Mouse (Mus musculus): ENCODE data around the gene Qrich1. TPM values are rescaled to one million over a fixed set of nuclear protein-coding genes. Genes with fewer than 3 reads are reported as not detected.

The Qrich1 gene
- total RNA-seq (2021): 100 to 1,000 TPM; 108 to 129 TPM
- long read RNA-seq, experiment 1, transcript Qrich1-202 (10 exons, 3,040 nt): major isoform, 7 of 43 reads
- long read RNA-seq, experiment 1, partial matches to known transcripts: 18 of 43 reads
- long read RNA-seq, experiment 1, other reads (novel, unspliced or antisense): 18 of 43 reads
- long read RNA-seq, experiment 2, transcript Qrich1-202 (10 exons, 3,040 nt): major isoform, 8 of 47 reads
- long read RNA-seq, experiment 2, partial matches to known transcripts: 12 of 47 reads
- long read RNA-seq, experiment 2, other reads (novel, unspliced or antisense): 27 of 47 reads

DNA sequence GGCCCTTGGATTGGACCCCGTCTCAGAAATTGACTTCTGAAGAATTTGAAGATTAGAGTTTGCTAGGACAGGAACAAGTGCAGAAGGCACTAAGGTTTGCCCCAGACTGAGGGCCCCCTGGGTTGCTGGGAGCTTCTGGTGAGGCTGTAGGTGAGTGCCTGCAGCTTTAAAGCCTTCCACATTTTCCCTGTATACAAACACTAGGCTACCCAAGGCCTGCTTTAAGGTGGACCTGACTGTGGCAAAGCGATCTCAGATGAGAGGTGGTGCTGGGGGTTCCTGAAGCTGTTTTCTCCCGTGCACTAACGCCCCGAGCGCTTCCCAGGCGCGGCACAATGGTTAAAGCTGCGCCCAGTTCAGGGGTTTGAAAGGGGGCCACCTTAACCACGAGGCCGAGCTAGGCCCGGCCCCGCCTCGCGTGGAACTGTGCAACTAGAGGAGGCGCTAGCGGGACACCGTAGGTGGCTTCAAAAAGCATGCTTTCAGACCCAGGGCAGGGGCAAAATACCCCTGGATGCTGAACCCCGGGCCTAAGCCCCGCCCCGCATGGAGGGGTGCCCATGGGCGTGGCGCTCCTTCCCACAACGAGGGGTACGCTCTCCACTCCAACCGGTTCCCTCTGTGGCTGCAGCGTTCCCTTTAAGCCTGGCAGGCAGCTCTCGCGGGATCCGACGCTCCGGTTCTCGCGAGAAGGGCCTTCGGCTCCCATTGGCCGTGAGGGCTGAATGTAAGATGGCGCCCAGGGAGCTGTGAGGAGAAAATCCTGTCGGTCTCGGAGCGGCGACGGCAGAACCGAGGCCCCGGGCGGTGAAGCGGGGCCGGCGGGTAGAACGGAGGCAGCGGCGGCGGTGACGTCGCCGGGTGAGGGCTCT, at the start of gene Qrich1:
TSS of gene Qrich1 (plus strand) at position 427 of the 872 bp plus-strand sequence.
- DNase-seq: peak; percentile 95

- DNase-seq: no peak
Observed at GRCm38 (mm10) chr9:108469430-108469829, 47.2 kb upstream of the Qrich1 start.

GRCm38 (mm10) chr9:108469845-108470244, 46.8 kb upstream of the Qrich1 start:
- no peak for DNase-seq

GRCm38 (mm10) chr9:108474528-108474927, 42.1 kb upstream of the Qrich1 start:
- DNase-seq: no peak

GRCm38 (mm10) chr9:108478638-108479156, 37.9 kb upstream of the Qrich1 start:
- peak; percentile 88 for DNase-seq

- DNase-seq: peak; percentile 29
Observed at GRCm38 (mm10) chr9:108479241-108479640, 37.4 kb upstream of the Qrich1 start.

DNA sequence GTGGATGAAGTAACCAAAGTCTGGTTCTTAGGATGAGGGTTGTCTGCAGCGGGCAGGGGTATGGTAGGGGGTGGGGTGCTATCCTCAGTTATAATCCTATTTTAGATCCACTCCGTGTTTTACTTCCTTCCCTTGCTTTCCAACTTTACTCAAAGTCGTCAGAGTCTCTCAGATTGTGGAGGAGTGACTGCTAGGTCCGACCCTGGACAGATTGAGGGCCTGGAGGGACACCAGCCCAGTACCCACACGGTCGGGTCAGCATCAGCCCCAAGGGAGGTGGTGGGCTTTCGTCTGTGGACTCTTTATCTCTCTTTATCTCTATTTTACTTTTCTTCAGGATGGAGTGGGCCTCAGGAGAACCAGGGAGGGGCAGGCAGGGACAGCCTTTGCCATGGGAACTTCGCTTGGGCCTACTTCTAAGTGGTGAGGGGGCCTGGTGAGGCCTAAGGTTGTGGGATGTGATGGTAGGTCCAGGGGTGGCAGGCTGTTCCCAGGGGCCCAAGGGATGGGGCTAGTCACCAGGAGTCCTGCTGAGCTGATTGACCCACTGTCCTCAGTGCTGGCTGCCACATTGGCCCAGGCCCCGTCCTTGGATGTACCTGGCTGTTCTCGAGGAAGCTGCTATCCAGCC, 36.8 kb upstream of the Qrich1 start, which contains the start of gene Lamb2:
TSS of gene Lamb2 (plus strand) at position 16 of the 631 bp plus-strand sequence.
- DNase-seq: peak; percentile 57

DNA sequence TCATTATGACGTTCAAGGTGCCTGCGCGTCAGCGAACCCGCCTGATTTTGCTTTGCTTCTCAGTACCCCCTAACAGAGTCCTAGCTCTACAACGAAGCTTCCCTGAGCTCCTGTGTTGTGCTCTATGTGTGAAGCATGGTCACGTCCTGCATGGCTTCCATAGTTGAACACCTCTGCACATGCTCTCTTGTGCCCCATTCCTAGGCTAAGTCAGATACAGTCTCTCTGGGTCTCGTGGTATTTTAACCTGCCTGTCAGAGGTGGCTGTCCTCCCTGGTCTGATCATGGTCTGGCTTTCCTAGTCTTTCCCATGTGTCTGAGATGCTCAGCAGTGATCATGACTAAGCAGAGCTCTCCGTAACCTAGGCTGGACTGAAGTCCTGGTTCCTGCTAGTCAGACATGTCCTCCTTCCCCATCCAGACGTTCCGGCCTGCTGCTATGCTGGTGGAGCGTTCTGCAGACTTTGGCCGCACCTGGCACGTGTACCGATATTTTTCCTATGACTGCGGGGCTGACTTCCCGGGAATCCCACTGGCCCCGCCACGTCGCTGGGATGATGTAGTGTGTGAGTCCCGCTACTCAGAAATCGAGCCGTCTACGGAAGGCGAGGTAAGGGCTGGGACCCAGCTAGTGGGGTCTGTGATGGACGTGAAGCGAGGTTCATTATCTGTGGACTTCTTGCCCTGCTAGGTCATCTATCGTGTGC, 35.6 kb upstream of the Qrich1 start:
- DNase-seq: no peak

DNA sequence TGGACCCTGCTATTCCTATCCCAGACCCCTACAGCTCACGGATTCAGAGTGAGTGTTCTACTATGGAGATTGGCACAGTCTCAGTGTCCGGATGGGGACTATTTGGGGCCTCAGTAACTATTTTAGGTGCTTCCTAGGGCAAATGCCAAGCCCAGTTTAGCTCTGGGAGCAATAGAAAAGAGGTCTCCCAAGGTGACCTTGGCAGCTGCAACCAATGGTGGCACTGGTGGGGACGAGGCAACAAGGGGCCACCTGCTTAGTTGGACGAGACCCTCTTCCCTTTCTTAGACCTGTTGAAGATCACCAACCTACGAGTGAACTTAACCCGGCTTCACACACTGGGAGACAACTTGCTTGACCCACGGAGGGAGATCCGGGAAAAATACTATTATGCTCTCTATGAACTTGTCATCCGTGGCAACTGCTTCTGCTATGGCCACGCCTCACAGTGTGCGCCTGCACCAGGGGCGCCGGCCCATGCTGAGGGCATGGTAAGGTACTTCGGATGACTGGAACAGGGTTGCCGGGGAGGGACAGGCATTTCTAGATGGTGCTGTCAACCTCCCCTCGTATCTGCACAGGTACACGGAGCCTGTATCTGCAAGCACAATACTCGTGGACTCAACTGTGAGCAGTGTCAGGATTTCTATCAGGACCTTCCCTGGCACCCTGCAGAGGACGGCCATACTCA, 34.9 kb upstream of the Qrich1 start:
- DNase-seq: no peak

DNA sequence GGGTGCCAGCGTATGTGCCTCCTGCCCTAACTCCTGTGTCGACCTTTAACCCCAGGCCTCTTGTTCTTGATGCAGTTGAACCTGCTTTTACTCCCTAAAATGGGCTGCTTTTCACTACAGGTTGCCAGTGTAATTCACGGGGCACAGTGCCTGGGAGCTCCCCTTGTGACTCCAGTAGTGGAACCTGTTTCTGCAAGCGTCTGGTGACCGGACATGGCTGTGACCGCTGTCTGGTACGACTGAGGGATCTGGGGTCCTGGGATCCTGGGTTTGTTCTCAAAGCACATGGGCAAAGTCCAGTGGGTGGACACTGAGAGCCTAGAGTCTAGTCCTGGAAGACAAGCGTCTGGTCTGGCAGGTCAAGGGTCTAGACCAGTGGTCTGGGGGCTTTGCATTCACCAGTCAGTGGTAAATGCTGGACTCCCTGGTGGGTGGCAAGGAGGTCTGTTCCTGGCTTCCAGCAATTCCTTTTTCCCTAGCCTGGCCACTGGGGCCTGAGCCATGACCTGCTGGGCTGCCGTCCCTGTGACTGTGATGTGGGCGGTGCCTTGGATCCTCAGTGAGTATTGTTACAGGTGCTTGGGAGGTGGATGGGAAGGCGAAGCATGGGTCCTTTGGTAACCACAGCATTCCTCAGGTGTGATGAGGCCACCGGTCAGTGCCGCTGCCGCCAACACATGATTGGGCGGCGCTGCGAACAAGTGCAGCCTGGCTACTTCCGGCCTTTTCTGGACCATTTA, 33.4 kb upstream of the Qrich1 start:
- no peak for DNase-seq

DNA sequence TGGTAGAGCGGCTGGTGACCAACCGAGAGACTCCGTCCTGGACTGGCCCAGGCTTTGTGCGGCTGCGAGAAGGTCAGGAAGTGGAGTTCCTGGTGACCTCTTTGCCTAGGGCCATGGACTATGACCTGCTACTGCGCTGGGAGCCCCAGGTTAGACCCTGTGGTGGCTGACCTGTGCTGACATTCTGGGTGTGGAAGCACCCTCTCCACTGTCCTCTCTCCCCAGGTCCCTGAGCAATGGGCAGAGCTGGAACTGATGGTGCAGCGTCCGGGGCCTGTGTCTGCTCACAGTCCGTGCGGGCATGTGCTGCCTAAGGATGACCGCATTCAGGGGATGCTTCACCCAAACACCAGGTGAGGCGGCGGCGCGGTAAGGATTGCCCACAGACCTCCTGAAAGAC, 32.6 kb upstream of the Qrich1 start:
- no peak for DNase-seq

- no peak for DNase-seq
Observed at GRCm38 (mm10) chr9:108485301-108485875, 31.2 kb upstream of the Qrich1 start.

GRCm38 (mm10) chr9:108486973-108487530, 29.6 kb upstream of the Qrich1 start:
- DNase-seq: no peak

DNA sequence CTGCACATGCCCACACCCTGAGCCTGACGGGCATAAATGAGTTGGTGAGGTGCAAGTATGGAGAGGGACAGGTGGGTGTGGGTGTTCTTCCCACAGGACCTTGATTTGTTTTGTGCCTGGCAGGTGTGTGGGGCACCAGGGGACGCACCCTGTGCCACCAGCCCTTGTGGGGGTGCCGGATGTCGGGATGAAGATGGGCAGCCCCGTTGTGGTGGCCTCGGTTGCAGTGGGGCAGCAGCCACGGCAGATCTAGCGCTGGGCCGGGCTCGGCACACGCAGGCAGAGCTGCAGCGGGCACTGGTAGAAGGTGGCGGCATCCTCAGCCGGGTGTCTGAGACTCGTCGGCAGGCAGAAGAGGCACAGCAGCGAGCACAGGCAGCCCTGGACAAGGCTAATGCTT, 28.2 kb upstream of the Qrich1 start:
- DNase-seq: no peak

DNA sequence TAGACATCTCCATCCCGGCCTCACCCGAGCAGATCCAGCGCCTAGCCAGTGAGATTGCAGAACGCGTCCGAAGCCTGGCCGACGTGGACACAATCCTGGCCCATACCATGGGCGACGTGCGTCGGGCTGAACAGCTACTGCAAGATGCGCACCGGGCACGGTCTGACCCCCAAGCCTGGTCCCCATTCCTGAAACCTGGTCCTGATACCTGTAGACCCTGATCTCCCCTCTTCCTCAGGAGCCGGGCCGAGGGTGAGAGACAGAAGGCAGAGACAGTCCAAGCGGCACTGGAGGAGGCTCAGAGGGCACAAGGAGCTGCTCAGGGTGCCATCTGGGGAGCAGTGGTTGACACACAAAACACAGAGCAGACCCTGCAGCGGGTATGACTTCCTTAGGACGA, 27.4 kb upstream of the Qrich1 start:
- DNase-seq: no peak

DNA sequence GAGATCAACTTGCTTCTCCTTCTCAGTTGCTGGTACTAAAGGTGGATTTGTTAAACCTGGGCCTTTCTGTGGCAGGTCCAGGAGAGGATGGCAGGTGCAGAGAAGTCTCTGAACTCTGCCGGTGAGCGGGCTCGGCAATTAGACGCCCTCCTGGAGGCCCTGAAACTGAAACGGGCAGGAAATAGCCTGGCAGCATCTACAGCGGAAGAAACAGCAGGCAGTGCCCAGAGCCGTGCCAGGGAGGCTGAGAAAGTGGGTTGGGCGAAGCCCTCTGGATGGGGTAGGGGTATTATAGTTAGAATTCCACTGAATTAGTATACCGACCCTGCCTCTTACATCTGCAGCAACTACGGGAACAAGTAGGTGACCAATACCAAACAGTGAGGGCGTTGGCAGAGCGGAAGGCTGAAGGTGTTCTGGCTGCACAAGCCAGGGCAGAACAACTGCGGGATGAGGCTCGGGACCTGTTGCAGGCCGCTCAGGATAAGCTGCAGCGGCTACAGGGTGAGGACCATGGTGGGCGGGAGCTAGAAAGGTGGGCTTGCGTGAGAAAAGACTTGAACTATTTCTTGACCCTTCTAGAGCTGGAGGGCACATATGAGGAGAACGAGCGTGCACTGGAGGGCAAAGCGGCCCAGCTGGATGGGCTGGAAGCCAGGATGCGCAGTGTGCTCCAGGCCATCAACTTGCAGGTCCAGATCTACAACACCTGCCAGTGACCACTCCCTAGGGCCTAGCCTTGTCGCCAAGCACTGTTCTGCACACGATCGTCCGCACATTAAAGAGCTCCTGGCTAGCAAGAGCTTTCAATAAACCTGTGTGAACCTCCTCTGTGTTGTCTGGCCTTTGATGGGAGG, 26.7 kb upstream of the Qrich1 start:
- DNase-seq: no peak

GRCm38 (mm10) chr9:108490559-108491285, 25.9 kb upstream of the Qrich1 start, which contains the start of gene Usp19:
Gene Usp19, plus strand, starts transcription at chr9:108490602.
- peak; percentile 96 for DNase-seq

- no peak for DNase-seq
Observed at GRCm38 (mm10) chr9:108491286-108491580, 25.4 kb upstream of the Qrich1 start.
